Mouse (Mus musculus) G1E (cell line): ENCODE measurements at regions not wholly inside any gene's neighbourhood (a gene's known extent, or its start where the extent isn't known, plus 50 kb on each side); places are given as distances from the start of the nearest gene placed in this dataset.

Source experiments
- ATAC-seq: 2 replicates; pipeline ENCODE4 v1.8.0; 2016; ENCODE audit warnings: mild to moderate bottlenecking; ENCODE audit not compliant: insufficient number of reproducible peaks, poor library complexity, low FRiP score, severe bottlenecking; ENCODE audit errors: extremely low read depth
- DNase-seq: peaks from one replicate; pipeline ENCODE4 v3.0.0; 2012; ENCODE audit warnings: low spot score
- H3K27me3 ChIP-seq: 2 replicates; pipeline ENCODE4 v1.6.1; 2012; ENCODE audit warnings: mild to moderate bottlenecking, low read length, inconsistent platforms; ENCODE audit not compliant: insufficient read depth
- H3K36me3 ChIP-seq: replicated peaks from 2 replicates; pipeline ENCODE3; 2012; ENCODE audit warnings: mild to moderate bottlenecking, inconsistent platforms
- H3K4me1 ChIP-seq: 2 replicates; pipeline ENCODE4 v1.6.1; 2012; ENCODE audit warnings: low read depth, low read length, inconsistent platforms, mixed read lengths; ENCODE audit not compliant: insufficient read depth
- H3K4me3 ChIP-seq: 2 replicates; pipeline ENCODE4 v1.5.1; 2012; ENCODE audit warnings: low read depth, mild to moderate bottlenecking, inconsistent platforms, low read length, moderate library complexity, mixed read lengths
- H3K9me3 ChIP-seq: replicated peaks from 2 replicates; pipeline ENCODE4 v1.6.1; 2012; ENCODE audit warnings: inconsistent platforms
- CTCF ChIP-seq: IDR thresholded peaks from 2 replicates; pipeline ENCODE4 v1.5.1; 2012; ENCODE audit warnings: low read depth, low read length, inconsistent platforms, mixed read lengths
- GATA1 ChIP-seq: IDR thresholded peaks from 2 replicates; pipeline ENCODE4 v1.6.1; 2012; ENCODE audit warnings: borderline replicate concordance, low read length, inconsistent platforms, mixed read lengths
- GATA2 ChIP-seq: IDR thresholded peaks from 2 replicates; pipeline ENCODE4 v1.6.1; 2012; ENCODE audit warnings: low read depth, low read length, inconsistent platforms, borderline replicate concordance
- POLR2AphosphoS5 ChIP-seq: IDR thresholded peaks from 2 replicates; pipeline ENCODE4 v1.6.1; 2012; ENCODE audit warnings: low read depth, low read length, inconsistent platforms; ENCODE audit not compliant: insufficient replicate concordance
- TAL1 ChIP-seq: conservative IDR thresholded peaks from 2 replicates; pipeline ENCODE4 v1.6.1; 2012; ENCODE audit warnings: low read depth, low read length, inconsistent platforms, mixed read lengths

- H3K9me3 ChIP-seq: no peaks in the 10 kb centered on the region
- peaks cover 5% of the 10 kb centered on the region for H3K4me1 ChIP-seq
- no peaks in the 10 kb centered on the region for H3K36me3 ChIP-seq
- TF ChIP-seq POLR2AphosphoS5: no peak
- no peak for TF ChIP-seq GATA2
- no peak for TF ChIP-seq TAL1
- TF ChIP-seq GATA1: no peak
- TF ChIP-seq CTCF: no peak
- no peaks in the 10 kb centered on the region; the same call in 1 of the 2 replicates for H3K27me3 ChIP-seq
- no peak for ATAC-seq
- no peak for DNase-seq
- no peak overlapping the region for H3K4me3 ChIP-seq
Observed at GRCm38 (mm10) chr6:50974961-50975360, 320.7 kb upstream of the Npvf start.

- DNase-seq (no peak), ATAC-seq (no peak)
- Histone ChIP-seq H3K9me3 (no peaks in the 10 kb centered on the region), H3K36me3 (no peaks in the 10 kb centered on the region), H3K4me3 (no peak overlapping the region), H3K4me1 (peaks cover 5% of the 10 kb centered on the region; the same call in 1 of the 2 replicates), H3K27me3 (no peaks in the 10 kb centered on the region; the same call in 1 of the 2 replicates)
- no peak for TF ChIP-seq GATA1
- no peak for TF ChIP-seq POLR2AphosphoS5
- TF ChIP-seq TAL1: no peak
Observed at GRCm38 (mm10) chr6:50976973-50977372, 322.7 kb upstream of the Npvf start.

- ATAC-seq (no peak), DNase-seq (no peak)
- no peak overlapping the region for H3K4me3 ChIP-seq
- peaks cover 5% of the 10 kb centered on the region; the same call in 1 of the 2 replicates for H3K4me1 ChIP-seq
- TF ChIP-seq GATA1 (no peak), GATA2 (no peak), TAL1 (no peak), CTCF (no peak), POLR2AphosphoS5 (no peak)
- no peaks in the 10 kb centered on the region for H3K9me3 ChIP-seq
- no peaks in the 10 kb centered on the region; the same call in 1 of the 2 replicates for H3K27me3 ChIP-seq
- no peaks in the 10 kb centered on the region for H3K36me3 ChIP-seq
Observed at GRCm38 (mm10) chr6:50977381-50977780, 323.1 kb upstream of the Npvf start.

GRCm38 (mm10) chr6:50978016-50978415 lies 323.8 kb upstream of the Npvf start:
- Histone ChIP-seq H3K36me3 (no peaks in the 10 kb centered on the region), H3K9me3 (no peaks in the 10 kb centered on the region), H3K4me3 (no peak overlapping the region), H3K4me1 (peaks cover 5% of the 10 kb centered on the region; the same call in 1 of the 2 replicates), H3K27me3 (no peaks in the 10 kb centered on the region; the same call in 1 of the 2 replicates)
- ATAC-seq (no peak), DNase-seq (no peak)
- TF ChIP-seq POLR2AphosphoS5: no peak
- no peak for TF ChIP-seq GATA2
- no peak for TF ChIP-seq TAL1

GRCm38 (mm10) chr6:50978571-50978970 lies 324.3 kb upstream of the Npvf start:
- no peaks in the 10 kb centered on the region; the same call in 1 of the 2 replicates for H3K27me3 ChIP-seq
- no peak for TF ChIP-seq GATA2
- no peak for TF ChIP-seq TAL1
- TF ChIP-seq GATA1: no peak
- TF ChIP-seq POLR2AphosphoS5: no peak
- TF ChIP-seq CTCF: no peak
- no peak overlapping the region for H3K4me3 ChIP-seq
- no peaks in the 10 kb centered on the region for H3K36me3 ChIP-seq
- DNase-seq (no peak), ATAC-seq (no peak)
- peaks cover 2% of the 10 kb centered on the region; the same call in 1 of the 2 replicates for H3K4me1 ChIP-seq
- no peaks in the 10 kb centered on the region for H3K9me3 ChIP-seq

GRCm38 (mm10) chr6:50979764-50980163 lies 325.5 kb upstream of the Npvf start:
- H3K9me3 ChIP-seq: no peaks in the 10 kb centered on the region
- H3K4me1 ChIP-seq: no peaks in the 10 kb centered on the region
- H3K27me3 ChIP-seq: no peaks in the 10 kb centered on the region; the same call in 1 of the 2 replicates
- ATAC-seq (no peak), DNase-seq (no peak)
- no peaks in the 10 kb centered on the region for H3K36me3 ChIP-seq
- TF ChIP-seq POLR2AphosphoS5 (no peak), GATA2 (no peak), TAL1 (no peak), GATA1 (no peak), CTCF (no peak)
- H3K4me3 ChIP-seq: no peak overlapping the region
